Mouse (Mus musculus): ENCODE measurements at regions not wholly inside any gene's neighbourhood (a gene's known extent, or its start where the extent isn't known, plus 50 kb on each side); places are given as distances from the start of the nearest gene placed in this dataset.

- DNase-seq = no peak
Measured at GRCm38 (mm10) chr5:99165807-99166360, 128.7 kb upstream of the Prkg2 start.

- peak in 1 of 2 experiments; percentile 33 for DNase-seq
Measured at GRCm38 (mm10) chr5:99157973-99158372, 120.8 kb upstream of the Prkg2 start.

GRCm38 (mm10) chr5:99153269-99153850 is 116.2 kb upstream of the Prkg2 start:
- peak in 1 of 2 experiments; percentile 18 for DNase-seq

- no peak for DNase-seq
Measured at GRCm38 (mm10) chr5:99152299-99152698, 115.1 kb upstream of the Prkg2 start.

- no peak for DNase-seq
Measured at GRCm38 (mm10) chr5:99149904-99150303, 112.8 kb upstream of the Prkg2 start.

- no peak for DNase-seq
Measured at GRCm38 (mm10) chr5:99132670-99133069, 95.5 kb upstream of the Prkg2 start.

- no peak for DNase-seq
Measured at GRCm38 (mm10) chr5:99128628-99129027, 91.5 kb upstream of the Prkg2 start.

GRCm38 (mm10) chr5:99125418-99125817 is 88.3 kb upstream of the Prkg2 start:
- DNase-seq = no peak

- DNase-seq = no peak
Measured at GRCm38 (mm10) chr5:99111755-99112154, 74.6 kb upstream of the Prkg2 start.

- no peak for DNase-seq
Measured at GRCm38 (mm10) chr5:99111235-99111634, 74.1 kb upstream of the Prkg2 start.

GRCm38 (mm10) chr5:99099727-99100116 is 62.6 kb upstream of the Prkg2 start:
- no peak for DNase-seq

GRCm38 (mm10) chr5:99099014-99099726 is 62.0 kb upstream of the Prkg2 start:
- no peak for DNase-seq
